Mouse (Mus musculus): ENCODE data around the gene Etv6.

DNA sequence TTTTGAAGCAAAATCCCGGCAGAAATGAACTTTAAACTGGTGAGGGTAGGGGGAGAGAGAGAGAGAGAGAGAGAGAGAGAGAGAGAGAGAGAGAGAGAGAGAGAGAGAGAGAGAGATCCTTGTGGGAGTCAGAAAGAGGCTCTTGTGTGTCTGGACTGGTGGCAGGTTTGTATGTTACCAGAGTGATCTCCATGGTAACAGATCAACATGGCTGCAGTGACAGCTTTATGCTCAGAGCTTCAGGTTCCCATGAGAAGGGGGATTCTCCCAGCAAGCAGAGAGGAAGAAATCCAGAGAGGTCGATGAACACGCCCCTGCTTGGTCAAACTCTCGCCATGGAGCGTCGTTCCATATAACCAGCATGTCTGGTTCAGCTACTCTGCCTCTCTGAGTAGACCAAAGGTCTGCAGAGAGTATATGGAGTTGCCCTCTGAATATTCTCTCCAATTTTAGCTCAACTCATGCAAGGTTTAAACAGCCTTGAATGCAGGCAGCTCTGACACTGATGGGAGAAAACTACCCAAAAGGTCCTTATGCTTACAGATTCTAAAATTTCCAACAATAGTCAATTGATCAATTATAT is 122.1 kb downstream of the Etv6 start:
- TF ChIP-seq POLR2A (IDR thresholded peaks at IDR 0.05; ENCODE audit: low read depth, low read length) = no peak
- no peak for TF ChIP-seq CTCF (IDR thresholded peaks at IDR 0.05; ENCODE audit: extremely low read depth, insufficient read length, insufficient replicate concordance, low read depth, low read length)
